Comparison of ENCODE assay signal across 23 mouse cellular contexts in genomic region chr12:52785217-52785616, GRCm38 (mm10).
A peak's percentile ranks its signal among the peaks of the same experiment; 100 is the strongest.
DNase-seq lines count a peak whose midpoint lies in the region; ATAC-seq lines count a peak whose summit lies in the region.
"Had no signal": no experiment of that assay in that cellular context is flagged by ENCODE, and none has a peak within 500 bp of the region (broad histone marks: within the 10 kb centered on the region; RNA-seq: fewer than 3 reads in every experiment).

No protein-coding gene starts in this region.

- no peak overlapping the region for H3K4me3 ChIP-seq in forebrain, embryonic 10.5 days
- no peak overlapping the region for H3K4me3 ChIP-seq in forebrain, embryonic 15.5 days
- H3K4me3 ChIP-seq in midbrain, embryonic 10.5 days, result no peak overlapping the region
- no peak overlapping the region for H3K4me3 ChIP-seq in midbrain, embryonic 14.5 days (replicated peaks; ENCODE audit: low read depth, low read length)
- H3K4me3 ChIP-seq in embryonic facial prominence, embryonic 13.5 days, result no peak overlapping the region
- no peak overlapping the region for H3K4me3 ChIP-seq in hindbrain, embryonic 15.5 days
- H3K4me3 ChIP-seq: embryonic facial prominence, embryonic 15.5 days; heart, embryonic 12.5 days; kidney, embryonic 15.5 days; left cerebral cortex, adult 2 months; myocyte had no signal

- H3K4me1 ChIP-seq in forebrain, embryonic 10.5 days, result peaks cover 22% of the 10 kb centered on the region
- H3K4me1 ChIP-seq in forebrain, embryonic 15.5 days, result peaks cover 25% of the 10 kb centered on the region
- H3K4me1 ChIP-seq in midbrain, embryonic 10.5 days, result peaks cover 34% of the 10 kb centered on the region
- H3K4me1 ChIP-seq in midbrain, embryonic 14.5 days (ENCODE audit: control insufficient read depth, insufficient read depth, low read length), result peaks cover 42% of the 10 kb centered on the region
- peaks cover 8% of the 10 kb centered on the region for H3K4me1 ChIP-seq in embryonic facial prominence, embryonic 13.5 days
- peaks cover 38% of the 10 kb centered on the region for H3K4me1 ChIP-seq in hindbrain, embryonic 15.5 days (replicated peaks)

- no peak for ATAC-seq in forebrain, embryonic 15.5 days (replicated peaks)
- ATAC-seq in midbrain, embryonic 14.5 days (ENCODE audit: low FRiP score, low TSS enrichment), result no peak; the same call in 1 of the 2 replicates
- peak; percentile 20; the same call in 1 of the 2 replicates for ATAC-seq in embryonic facial prominence, embryonic 13.5 days (ENCODE audit: insufficient number of reproducible peaks, insufficient read depth, low FRiP score, low TSS enrichment, low read depth)
- peak; percentile 56 for ATAC-seq in hindbrain, embryonic 15.5 days (ENCODE audit: low FRiP score, low read depth)

- H3K27me3 ChIP-seq in forebrain, embryonic 10.5 days (ENCODE audit: poor library complexity, severe bottlenecking), result peaks cover 27% of the 10 kb centered on the region
- H3K27me3 ChIP-seq in forebrain, embryonic 15.5 days, result no peaks in the 10 kb centered on the region
- H3K27me3 ChIP-seq in midbrain, embryonic 10.5 days (ENCODE audit: low read depth, poor library complexity, severe bottlenecking), result peaks cover 5% of the 10 kb centered on the region; the same call in 1 of the 2 replicates
- H3K27me3 ChIP-seq in midbrain, embryonic 14.5 days (ENCODE audit: control insufficient read depth, insufficient read depth, low read length), result no peaks in the 10 kb centered on the region
- 0 out of 2 replicates have a peak, but pooled peaks cover 3% of the 10 kb centered on the region for H3K27me3 ChIP-seq in embryonic facial prominence, embryonic 13.5 days
- no peaks in the 10 kb centered on the region for H3K27me3 ChIP-seq in hindbrain, embryonic 15.5 days
- H3K27me3 ChIP-seq: embryonic facial prominence, embryonic 15.5 days; heart, embryonic 12.5 days had no signal

- H3K36me3 ChIP-seq in forebrain, embryonic 10.5 days (replicated peaks), result no peaks in the 10 kb centered on the region
- H3K36me3 ChIP-seq in forebrain, embryonic 15.5 days, result no peaks in the 10 kb centered on the region
- no peaks in the 10 kb centered on the region for H3K36me3 ChIP-seq in midbrain, embryonic 10.5 days
- no peaks in the 10 kb centered on the region for H3K36me3 ChIP-seq in midbrain, embryonic 14.5 days (ENCODE audit: control insufficient read depth, insufficient read depth, low read length)
- H3K36me3 ChIP-seq in embryonic facial prominence, embryonic 13.5 days, result no peaks in the 10 kb centered on the region
- H3K36me3 ChIP-seq in hindbrain, embryonic 15.5 days, result no peaks in the 10 kb centered on the region
- H3K36me3 ChIP-seq: embryonic facial prominence, embryonic 15.5 days; heart, embryonic 12.5 days; kidney, embryonic 15.5 days had no signal

- H3K9ac ChIP-seq in forebrain, embryonic 15.5 days (replicated peaks), result no peak overlapping the region
- no peak overlapping the region for H3K9ac ChIP-seq in midbrain, embryonic 14.5 days (replicated peaks; ENCODE audit: low read length)
- no peak overlapping the region for H3K9ac ChIP-seq in embryonic facial prominence, embryonic 13.5 days
- H3K9ac ChIP-seq in hindbrain, embryonic 15.5 days, result no peak overlapping the region
- H3K9ac ChIP-seq: embryonic facial prominence, embryonic 15.5 days; heart, embryonic 12.5 days; kidney, embryonic 15.5 days had no signal

- 0 out of 2 replicates have a peak overlapping the region, but pooled peaks have one; percentile 8 for H3K27ac ChIP-seq in forebrain, embryonic 10.5 days
- no peak overlapping the region for H3K27ac ChIP-seq in forebrain, embryonic 15.5 days (replicated peaks)
- H3K27ac ChIP-seq in midbrain, embryonic 10.5 days (replicated peaks), result 0 out of 2 replicates have a peak overlapping the region, but pooled peaks have one; percentile 17
- H3K27ac ChIP-seq in midbrain, embryonic 14.5 days (replicated peaks; ENCODE audit: low read depth, low read length), result no peak overlapping the region
- H3K27ac ChIP-seq in embryonic facial prominence, embryonic 13.5 days, result no peak overlapping the region
- no peak overlapping the region for H3K27ac ChIP-seq in hindbrain, embryonic 15.5 days (replicated peaks)
- H3K27ac ChIP-seq: embryonic facial prominence, embryonic 15.5 days; kidney, embryonic 15.5 days; left cerebral cortex, adult 2 months; stomach, postnatal 0 days had no signal

- no peak for DNase-seq in forebrain, embryonic 10.5 days (ENCODE audit: extremely low spot score, low spot score)
- no peak for DNase-seq in midbrain, embryonic 10.5 days (ENCODE audit: low spot score)
- no peak for DNase-seq in midbrain, embryonic 14.5 days
- DNase-seq in cerebellum, postnatal 25 days, result no peak
- DNase-seq in cerebellum, adult 8-10 months, result no peak
- DNase-seq: adrenal gland, postnatal 36 days; cerebellum, postnatal 10 days; gastrocnemius, postnatal 36 days; heart, postnatal 10 days; kidney, adult 11 months; layer of hippocampus, adult 9-11 months; lung, postnatal 4 days; thymus, adult 2 months; thymus, postnatal 4 days had no signal

- no peak overlapping the region for H3K4me2 ChIP-seq in forebrain, embryonic 15.5 days (replicated peaks)
- no peak overlapping the region for H3K4me2 ChIP-seq in midbrain, embryonic 14.5 days (ENCODE audit: low read length)
- no peak overlapping the region for H3K4me2 ChIP-seq in embryonic facial prominence, embryonic 13.5 days
- H3K4me2 ChIP-seq in hindbrain, embryonic 15.5 days, result no peak overlapping the region
- H3K4me2 ChIP-seq: embryonic facial prominence, embryonic 15.5 days; heart, embryonic 12.5 days; kidney, embryonic 15.5 days had no signal

- no peaks in the 10 kb centered on the region for H3K9me3 ChIP-seq in forebrain, embryonic 10.5 days
- H3K9me3 ChIP-seq in forebrain, embryonic 15.5 days, result no peaks in the 10 kb centered on the region
- no peaks in the 10 kb centered on the region for H3K9me3 ChIP-seq in midbrain, embryonic 10.5 days (replicated peaks)
- H3K9me3 ChIP-seq in midbrain, embryonic 14.5 days (ENCODE audit: control insufficient read depth, low read length), result no peaks in the 10 kb centered on the region
- H3K9me3 ChIP-seq in embryonic facial prominence, embryonic 13.5 days, result no peaks in the 10 kb centered on the region
- H3K9me3 ChIP-seq in hindbrain, embryonic 15.5 days, result no peaks in the 10 kb centered on the region
- H3K9me3 ChIP-seq: embryonic facial prominence, embryonic 15.5 days; heart, embryonic 12.5 days; kidney, embryonic 15.5 days had no signal

Comparison
In these comparisons a context has a peak if more than half of its experiments do, and no peak if none do; other contexts are left out.
1. H3K27ac ChIP-seq: peak in forebrain, embryonic 10.5 days (single experiment) and midbrain, embryonic 10.5 days (single experiment); none in forebrain, embryonic 15.5 days (single experiment), midbrain, embryonic 14.5 days (single experiment), embryonic facial prominence, embryonic 13.5 days (single experiment) and hindbrain, embryonic 15.5 days (single experiment).
2. ATAC-seq: peak in embryonic facial prominence, embryonic 13.5 days (single experiment) and hindbrain, embryonic 15.5 days (single experiment); none in forebrain, embryonic 15.5 days (single experiment) and midbrain, embryonic 14.5 days (single experiment).